Mouse (Mus musculus) lung, postnatal 0 days (tissue): ENCODE measurements around the gene Grin3a. TPM values are rescaled to one million over a fixed set of nuclear protein-coding genes. Genes with fewer than 3 reads are reported as not detected.

Source experiments
- ATAC-seq: fragments of 200-750 bp; cut with Nextera tagmentation; 2 replicates; pipeline ENCODE4 v1.8.0; 2017; ENCODE audit warnings: moderate library complexity
- DNase-seq: peaks from one replicate; pipeline ENCODE4 v3.0.0-alpha.2; 2016; ENCODE audit warnings: low spot score
- H3K27ac ChIP-seq: fragments of 300-500 bp; sonication (generic); 2 replicates; pipeline ENCODE4 v1.5.1; 2014; ENCODE audit warnings: antibody characterized with exemption, mild to moderate bottlenecking, low read length, mixed read lengths
- H3K27me3 ChIP-seq: fragments of 300-500 bp; sonication (generic); replicated peaks from 2 replicates; pipeline ENCODE4 v1.6.1; 2014; ENCODE audit warnings: low read length, mixed read lengths; ENCODE audit not compliant: insufficient read depth
- H3K36me3 ChIP-seq: fragments of 300-500 bp; sonication (generic); 2 replicates; pipeline ENCODE4 v1.6.1; 2014; ENCODE audit warnings: low read length, mixed read lengths; ENCODE audit not compliant: insufficient read depth
- H3K4me1 ChIP-seq: fragments of 300-500 bp; sonication (generic); 2 replicates; pipeline ENCODE4 v1.6.1; 2014; ENCODE audit warnings: antibody characterized with exemption, low read depth, low read length, mixed read lengths; ENCODE audit not compliant: insufficient read depth
- H3K4me2 ChIP-seq: fragments of 300-500 bp; sonication (generic); replicated peaks from 2 replicates; pipeline ENCODE4 v1.6.1; 2014; ENCODE audit warnings: low read depth, mild to moderate bottlenecking, low read length, moderate library complexity, mixed read lengths
- H3K4me3 ChIP-seq: fragments of 300-500 bp; sonication (generic); 2 replicates; pipeline ENCODE4 v1.5.1; 2014; ENCODE audit warnings: low read depth, low read length
- H3K9ac ChIP-seq: fragments of 300-500 bp; sonication (generic); replicated peaks from 2 replicates; pipeline ENCODE4 v1.6.1; 2014; ENCODE audit warnings: low read depth, mild to moderate bottlenecking
- H3K9me3 ChIP-seq: fragments of 300-500 bp; sonication (generic); 2 replicates; pipeline ENCODE4 v1.6.1; 2016; ENCODE audit warnings: low read length, mixed read lengths
- CTCF ChIP-seq: IDR thresholded peaks from 2 replicates; pipeline ENCODE4 v1.5.1; 2016; ENCODE audit warnings: antibody characterized with exemption, mild to moderate bottlenecking
- EP300 ChIP-seq: IDR thresholded peaks from 2 replicates; pipeline ENCODE4 v1.6.1; 2016; ENCODE audit warnings: antibody characterized with exemption, mild to moderate bottlenecking, control low read depth
- WGBS: fragments of 180-500 bp; shearing (Covaris S2); extraction: QIAGEN DNeasy Blood & Tissue Kit; methylation state at CpG from one replicate; pipeline ENCODE4 v1.1.7; 2014; 5-methylcytosine and 5-hydroxymethylcytosine counted together
- polyA plus RNA-seq: library from polyadenylated mRNA; unstranded; fragments of >200 nt; fragmentation: Nextera tagmentation; extraction: Ambion mirVana; gene quantifications from 2 replicates; pipeline ENCODE4 v1.2.1, GENCODE M21; 2015

Grin3a gene
- polyA plus RNA-seq, 1 experiment from 2014 or later = 0.08 TPM

- peak; percentile 35; the same call in 1 of the 2 replicates for ATAC-seq
- no peak overlapping the region for H3K4me2 ChIP-seq
Observed at GRCm38 (mm10) chr4:49688594-49689288, 156.8 kb downstream of the Grin3a start.

GRCm38 (mm10) chr4:49681812-49682211 is 163.7 kb downstream of the Grin3a start, which contains the start of gene Ppp3r2:
Ppp3r2 (minus strand) TSS chr4:49682024.
- no peak within 1 kb of the TSS for H3K9ac ChIP-seq
- TF ChIP-seq CTCF (no peak), EP300 (no peak)
- WGBS = 76% methylated on average over 13 of the region's 13 CpGs
- H3K9me3 ChIP-seq = no peaks in the 10 kb centered on the region
- H3K27ac ChIP-seq = 0 out of 2 replicates have a peak within 1 kb of the TSS, but pooled peaks have one; percentile 57
- DNase-seq = no peak
- H3K36me3 ChIP-seq = no peaks in the 10 kb centered on the region
- no peaks in the 10 kb centered on the region for H3K27me3 ChIP-seq
- no peak within 1 kb of the TSS for H3K4me2 ChIP-seq
- H3K4me3 ChIP-seq = no peak within 1 kb of the TSS
- ATAC-seq = no peak
- H3K4me1 ChIP-seq = no peaks in the 10 kb centered on the region

More at GRCm38 (mm10) chr4:49688594-49689288, 156.8 kb downstream of the Grin3a start:
- TF ChIP-seq CTCF (peak; percentile 87), EP300 (no peak)
- Histone ChIP-seq H3K4me1 (no peaks in the 10 kb centered on the region), H3K9me3 (no peaks in the 10 kb centered on the region), H3K36me3 (no peaks in the 10 kb centered on the region), H3K27me3 (no peaks in the 10 kb centered on the region), H3K27ac (no peak overlapping the region), H3K9ac (no peak overlapping the region), H3K4me3 (no peak overlapping the region)
- DNase-seq = peak; percentile 75
- WGBS = 24% methylated on average over 9 of the region's 9 CpGs

- Histone ChIP-seq H3K9me3 (no peaks in the 10 kb centered on the region), H3K27ac (peak overlapping the region; percentile 60; the same call in 1 of the 2 replicates), H3K27me3 (no peaks in the 10 kb centered on the region), H3K36me3 (no peaks in the 10 kb centered on the region), H3K4me1 (no peaks in the 10 kb centered on the region), H3K9ac (no peak overlapping the region), H3K4me2 (no peak overlapping the region), H3K4me3 (no peak overlapping the region)
- WGBS = 67% methylated on average over 11 of the region's 11 CpGs
- DNase-seq (peak; percentile 91), ATAC-seq (peak; percentile 89)
- TF ChIP-seq EP300 (peak; percentile 85), CTCF (no peak)
Observed at GRCm38 (mm10) chr4:49680171-49680875, 165.2 kb downstream of the Grin3a start.

GRCm38 (mm10) chr4:49676790-49677189 is 168.8 kb downstream of the Grin3a start:
- Histone ChIP-seq H3K9me3 (no peaks in the 10 kb centered on the region), H3K27ac (no peak overlapping the region), H3K27me3 (no peaks in the 10 kb centered on the region), H3K36me3 (no peaks in the 10 kb centered on the region), H3K4me3 (no peak overlapping the region), H3K9ac (no peak overlapping the region), H3K4me1 (no peaks in the 10 kb centered on the region), H3K4me2 (no peak overlapping the region)
- DNase-seq (no peak), ATAC-seq (no peak)
- TF ChIP-seq EP300 = no peak
- no peak for TF ChIP-seq CTCF
- WGBS = 49% methylated on average over 7 of the region's 7 CpGs

- no peak overlapping the region for H3K4me2 ChIP-seq
- no peaks in the 10 kb centered on the region for H3K36me3 ChIP-seq
- peak; percentile 88 for ATAC-seq
- TF ChIP-seq CTCF (no peak), EP300 (peak; percentile 92)
- H3K9ac ChIP-seq = no peak overlapping the region
- H3K27ac ChIP-seq = peak overlapping the region; percentile 62
- DNase-seq = peak; percentile 87
- WGBS = 46% methylated on average over 6 of the region's 6 CpGs
- H3K4me3 ChIP-seq = no peak overlapping the region
- H3K27me3 ChIP-seq = no peaks in the 10 kb centered on the region
- no peaks in the 10 kb centered on the region for H3K9me3 ChIP-seq
- H3K4me1 ChIP-seq = no peaks in the 10 kb centered on the region
Observed at GRCm38 (mm10) chr4:49676071-49676470, 169.5 kb downstream of the Grin3a start.

- H3K4me3 ChIP-seq = no peak overlapping the region
- no peak overlapping the region for H3K27ac ChIP-seq
- 76% methylated on average over 5 of the region's 5 CpGs for WGBS
- no peak overlapping the region for H3K9ac ChIP-seq
- no peak overlapping the region for H3K4me2 ChIP-seq
- DNase-seq (no peak), ATAC-seq (no peak)
- no peaks in the 10 kb centered on the region for H3K27me3 ChIP-seq
- H3K9me3 ChIP-seq = no peaks in the 10 kb centered on the region
- H3K4me1 ChIP-seq = no peaks in the 10 kb centered on the region; the same call in 1 of the 2 replicates
- H3K36me3 ChIP-seq = no peaks in the 10 kb centered on the region; the same call in 1 of the 2 replicates
- no peak for TF ChIP-seq EP300
Observed at GRCm38 (mm10) chr4:49664850-49665249, 180.7 kb downstream of the Grin3a start.
